Mouse (Mus musculus): ENCODE results near the gene Nckipsd. TPM values are rescaled to one million over a fixed set of nuclear protein-coding genes. Genes with fewer than 3 reads are reported as not detected.
A peak's percentile ranks its signal among the peaks of the same experiment; 100 is the strongest.

The Nckipsd gene
- polyA plus RNA-seq, 1 experiment = 65.0 TPM

DNA sequence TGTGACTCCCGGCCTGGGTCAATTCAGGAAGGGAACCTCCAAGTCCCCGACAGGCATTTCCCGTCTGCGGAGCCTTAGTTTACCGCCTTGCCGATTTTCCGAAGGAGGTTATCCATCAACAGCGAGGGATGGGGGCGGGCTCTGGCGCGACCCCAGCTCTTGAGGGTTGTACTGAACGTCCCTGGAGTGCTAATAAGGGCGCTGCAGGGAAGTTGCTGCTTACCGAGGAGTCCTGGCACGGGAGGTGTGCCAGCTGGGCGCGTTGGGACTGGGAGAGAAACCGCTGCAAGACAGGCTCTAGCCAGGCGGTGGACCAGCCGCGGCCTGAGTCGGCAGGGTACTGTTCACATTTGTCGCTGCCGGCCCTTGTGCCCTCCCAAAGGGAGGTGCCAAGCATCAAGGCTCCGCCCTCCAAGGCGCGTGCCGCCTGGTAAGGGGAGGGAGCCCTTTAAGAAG, 46.1 kb downstream of the Nckipsd start:
- H3K27ac ChIP-seq (ENCODE audit: insufficient read depth, low read length) = 0 out of 2 replicates have a peak overlapping the region, but pooled peaks have one; percentile 29
- no peak for TF ChIP-seq CTCF (IDR thresholded peaks at IDR 0.05; ENCODE audit: extremely low read depth, insufficient read depth, low read length)
- TF ChIP-seq POLR2A (IDR thresholded peaks at IDR 0.05; ENCODE audit: extremely low read depth, insufficient read depth, low read length) = peak; percentile 81
- H3K4me1 ChIP-seq (ENCODE audit: control insufficient read depth, insufficient read depth, low read length) = no peaks in the 10 kb centered on the region
- peak overlapping the region; percentile 63 for H3K4me3 ChIP-seq (ENCODE audit: insufficient read depth, low read length)

DNA sequence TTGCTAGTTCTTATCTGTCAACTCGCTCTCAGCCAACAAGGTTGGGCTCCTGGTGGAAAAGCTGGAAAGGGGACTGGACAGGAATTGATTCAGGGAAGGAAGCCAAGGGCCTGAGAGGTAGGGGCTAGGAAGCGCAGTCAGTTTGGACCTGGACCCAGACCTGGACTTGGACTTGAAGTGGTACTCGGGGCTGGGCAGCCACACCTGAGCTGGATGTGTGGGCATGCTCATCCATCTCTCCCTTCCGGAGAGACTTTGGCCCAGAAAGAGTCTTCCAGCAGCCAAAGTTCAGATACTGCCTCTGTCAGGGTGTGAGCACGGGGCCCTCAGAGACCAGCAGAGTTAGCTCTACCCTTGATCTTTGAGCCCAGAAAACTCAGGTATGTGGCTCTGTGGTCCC, 47.2 kb downstream of the Nckipsd start:
- no peak overlapping the region for H3K27ac ChIP-seq (ENCODE audit: insufficient read depth, low read length)
- no peak overlapping the region for H3K4me3 ChIP-seq (ENCODE audit: insufficient read depth, low read length)
- no peaks in the 10 kb centered on the region for H3K4me1 ChIP-seq (ENCODE audit: control insufficient read depth, insufficient read depth, low read length)
- TF ChIP-seq CTCF (IDR thresholded peaks at IDR 0.05; ENCODE audit: extremely low read depth, insufficient read depth, low read length) (no peak), POLR2A (IDR thresholded peaks at IDR 0.05; ENCODE audit: extremely low read depth, insufficient read depth, low read length) (no peak)

DNA sequence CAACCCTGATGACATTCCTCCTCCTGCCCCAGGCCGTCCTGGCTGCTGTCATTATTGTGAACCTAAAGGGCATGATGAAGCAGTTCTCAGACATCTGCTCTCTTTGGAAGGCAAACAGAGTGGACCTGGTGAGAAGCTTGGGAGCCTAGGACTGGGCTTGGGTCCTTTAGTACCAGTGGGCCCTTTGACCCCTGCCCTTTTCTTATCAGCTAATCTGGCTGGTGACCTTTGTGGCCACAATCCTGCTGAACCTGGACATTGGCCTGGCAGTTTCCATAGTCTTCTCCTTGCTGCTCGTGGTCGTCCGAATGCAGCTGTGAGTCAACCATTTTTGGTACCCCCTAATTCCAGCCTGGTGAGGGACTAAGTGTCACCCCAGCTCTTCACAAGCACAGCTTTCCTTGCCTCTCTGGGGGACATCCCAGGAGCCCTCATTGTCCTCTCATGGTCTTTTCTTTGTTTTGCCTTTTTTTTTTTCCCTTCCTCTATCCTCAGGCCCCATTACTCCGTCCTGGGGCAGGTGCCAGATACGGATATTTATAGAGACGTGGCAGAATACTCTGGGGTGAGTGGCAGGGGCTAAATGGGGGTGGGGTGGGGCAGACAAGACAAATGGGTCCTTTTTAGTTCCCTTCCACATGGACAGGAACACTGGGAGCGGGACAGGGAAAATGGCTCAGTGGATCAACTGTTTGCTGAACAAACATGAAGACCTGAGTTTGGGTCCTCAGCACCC, 50.8 kb downstream of the Nckipsd start:
- no peaks in the 10 kb centered on the region for H3K4me1 ChIP-seq (ENCODE audit: control insufficient read depth, insufficient read depth, low read length)
- no peak overlapping the region for H3K27ac ChIP-seq (ENCODE audit: insufficient read depth, low read length)
- no peak for TF ChIP-seq POLR2A (IDR thresholded peaks at IDR 0.05; ENCODE audit: extremely low read depth, insufficient read depth, low read length)
- TF ChIP-seq CTCF (IDR thresholded peaks at IDR 0.05; ENCODE audit: extremely low read depth, insufficient read depth, low read length) = no peak
- no peak overlapping the region for H3K4me3 ChIP-seq (ENCODE audit: insufficient read depth, low read length)

Other genes with a start within 250 kb of the Nckipsd start
- gene Impdh2, start 248.1 kb upstream of the Nckipsd start, polyA plus RNA-seq (2012; rRNA removed) = 62.2 and 63.6 TPM in 2 replicates
- 69.6 and 71.9 TPM in 2 replicates for gene Ndufaf3, start 240.9 kb upstream of the Nckipsd start, polyA plus RNA-seq (2012; rRNA removed)
- 224 and 245 TPM in 2 replicates for gene Dalrd3, start 238.5 kb upstream of the Nckipsd start, polyA plus RNA-seq (2012; rRNA removed)
- gene Wdr6, start 229.6 kb upstream of the Nckipsd start, polyA plus RNA-seq (2012; rRNA removed) = 70.9 and 74.9 TPM in 2 replicates
- gene P4htm, start 210.7 kb upstream of the Nckipsd start, polyA plus RNA-seq (2012; rRNA removed) = 105 and 112 TPM in 2 replicates
- gene Arih2, start 159.0 kb upstream of the Nckipsd start, polyA plus RNA-seq (2012; rRNA removed) = 43.7 and 44.4 TPM in 2 replicates
- 12.6 and 13.8 TPM in 2 replicates for gene Slc25a20, start 146.3 kb upstream of the Nckipsd start, polyA plus RNA-seq (2012; rRNA removed)
- 20.6 and 21.2 TPM in 2 replicates for gene Prkar2a, start 119.1 kb upstream of the Nckipsd start, polyA plus RNA-seq (2012; rRNA removed)
- gene Ip6k2, start 24.6 kb upstream of the Nckipsd start, polyA plus RNA-seq (2012; rRNA removed) = 145 and 162 TPM in 2 replicates
- gene Celsr3, start 18.0 kb downstream of the Nckipsd start, polyA plus RNA-seq (2012; rRNA removed) = 74.3 and 75.8 TPM in 2 replicates
- 15.9 and 20.8 TPM in 2 replicates for gene Slc26a6, start 44.9 kb downstream of the Nckipsd start, polyA plus RNA-seq (2012; rRNA removed)
- gene Tmem89, start 106.3 kb downstream of the Nckipsd start, polyA plus RNA-seq (2012; rRNA removed) = 0.40 and 0.42 TPM in 2 replicates
- gene Uqcrc1, start 128.3 kb downstream of the Nckipsd start, polyA plus RNA-seq (2012; rRNA removed) = 488 and 492 TPM in 2 replicates
- 4.1 and 4.7 TPM in 2 replicates for gene Col7a1, start 145.2 kb downstream of the Nckipsd start, polyA plus RNA-seq (2012; rRNA removed)
- 0.25 and 0.35 TPM in 2 replicates for gene Ucn2, start 177.6 kb downstream of the Nckipsd start, polyA plus RNA-seq (2012; rRNA removed)
- gene Pfkfb4, start 183.4 kb downstream of the Nckipsd start, polyA plus RNA-seq (2012; rRNA removed) = 20.5 and 20.8 TPM in 2 replicates
- 123 and 125 TPM in 2 replicates for gene Shisa5, start 230.2 kb downstream of the Nckipsd start, polyA plus RNA-seq (2012; rRNA removed)